ENCODE assay signal across 10 mouse cellular contexts in the genomic region with DNA sequence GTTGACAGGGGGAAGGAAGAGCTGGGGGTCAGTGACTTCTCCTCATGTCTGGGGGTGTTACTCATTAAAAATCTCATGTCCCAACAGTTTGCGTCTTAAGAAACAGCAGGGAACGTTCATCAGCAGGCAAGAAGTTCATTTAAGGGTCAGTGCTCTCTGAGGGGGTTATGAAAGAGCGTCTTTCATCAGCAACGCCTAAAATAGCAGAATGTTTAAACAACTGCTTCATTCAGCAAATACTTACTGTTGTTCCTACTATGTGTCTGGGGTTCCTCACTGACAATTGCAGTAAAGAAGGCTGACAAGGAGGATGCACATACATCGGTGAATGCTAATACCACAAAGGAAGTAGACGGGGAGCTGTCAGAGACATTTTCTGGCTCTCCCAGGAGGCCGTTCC.
DNase-seq lines count a peak whose midpoint lies in the region; ATAC-seq and TF ChIP-seq lines count a peak whose summit lies in the region.
"Had no signal": no experiment of that assay in that cellular context is flagged by ENCODE, and none has a peak within 500 bp of the region (broad histone marks: within the 10 kb centered on the region; RNA-seq: fewer than 3 reads in every experiment).

No protein-coding gene starts in this region.

- no peaks in the 10 kb centered on the region for H3K36me3 ChIP-seq in intestine, embryonic 14.5 days (ENCODE audit: control insufficient read depth, insufficient read depth, low read length)
- H3K36me3 ChIP-seq in intestine, postnatal 0 days (ENCODE audit: control insufficient read depth, insufficient read depth) = no peaks in the 10 kb centered on the region
- peaks cover 21% of the 10 kb centered on the region for H3K36me3 ChIP-seq in hindbrain, embryonic 13.5 days

- no peak for TF ChIP-seq CTCF in intestine, postnatal 0 days (IDR thresholded peaks at IDR 0.05; ENCODE audit: low read depth)

- DNase-seq in intestine, embryonic 14.5 days (ENCODE audit: low spot score) = no peak
- peak; percentile 31 for DNase-seq in kidney, postnatal 14 days
- no peak for DNase-seq in natural killer cell, adult 2 months (ENCODE audit: low spot score in 2 of 2)
- no peak for DNase-seq in thymus, postnatal 25 days

- 15% methylated on average over 7 of the region's 7 CpGs for WGBS in intestine, embryonic 14.5 days
- WGBS in intestine, postnatal 0 days = 32% methylated on average over 7 of the region's 7 CpGs
- 15% methylated on average over 7 of the region's 7 CpGs for WGBS in hindbrain, embryonic 13.5 days

- peak; percentile 69; the same call in 1 of the 2 replicates for ATAC-seq in intestine, embryonic 14.5 days (replicated peaks; ENCODE audit: low FRiP score, low TSS enrichment, low read depth)
- ATAC-seq in intestine, postnatal 0 days = no peak
- ATAC-seq in monocyte, adult 5-6 weeks (replicated peaks; ENCODE audit: insufficient number of reproducible peaks, low FRiP score, low TSS enrichment, poor library complexity, severe bottlenecking) = peak; percentile 96
- ATAC-seq in hindbrain, embryonic 13.5 days (ENCODE audit: low FRiP score) = no peak
- ATAC-seq: forebrain, embryonic 14.5 days had no signal

- peaks cover 20% of the 10 kb centered on the region for H3K4me1 ChIP-seq in intestine, embryonic 14.5 days (replicated peaks; ENCODE audit: control insufficient read depth, insufficient read depth, low read length)
- H3K4me1 ChIP-seq in intestine, postnatal 0 days (replicated peaks; ENCODE audit: control insufficient read depth, insufficient read depth, low read length) = no peaks in the 10 kb centered on the region
- H3K4me1 ChIP-seq in brown adipose tissue, adult 24 weeks (ENCODE audit: control insufficient read depth, insufficient read depth, insufficient read length, low read length) = peaks cover 2% of the 10 kb centered on the region; the same call in 1 of the 2 replicates
- no peaks in the 10 kb centered on the region; the same call in none of the 2 replicates for H3K4me1 ChIP-seq in hindbrain, embryonic 13.5 days (replicated peaks)

- H3K9me3 ChIP-seq in intestine, embryonic 14.5 days (ENCODE audit: control insufficient read depth, low read length) = no peaks in the 10 kb centered on the region
- no peaks in the 10 kb centered on the region for H3K9me3 ChIP-seq in intestine, postnatal 0 days (ENCODE audit: control insufficient read depth)
- no peaks in the 10 kb centered on the region for H3K9me3 ChIP-seq in hindbrain, embryonic 13.5 days
- H3K9me3 ChIP-seq: neural tube, embryonic 13.5 days had no signal

- H3K27ac ChIP-seq in intestine, embryonic 14.5 days (ENCODE audit: low read depth) = peak overlapping the region; percentile 81
- no peak overlapping the region; the same call in 1 of the 2 replicates for H3K27ac ChIP-seq in intestine, postnatal 0 days (ENCODE audit: low read depth, low read length)
- peak overlapping the region; percentile 49; the same call in 1 of the 2 replicates for H3K27ac ChIP-seq in brown adipose tissue, adult 24 weeks (replicated peaks; ENCODE audit: low read depth, low read length)
- no peak overlapping the region for H3K27ac ChIP-seq in hindbrain, embryonic 13.5 days
- H3K27ac ChIP-seq: neural tube, embryonic 13.5 days had no signal

- H3K27me3 ChIP-seq in intestine, embryonic 14.5 days (replicated peaks; ENCODE audit: control insufficient read depth, insufficient read depth, low read length) = no peaks in the 10 kb centered on the region
- no peaks in the 10 kb centered on the region for H3K27me3 ChIP-seq in intestine, postnatal 0 days (replicated peaks; ENCODE audit: control insufficient read depth, insufficient read depth, low read length)
- H3K27me3 ChIP-seq in hindbrain, embryonic 13.5 days = no peaks in the 10 kb centered on the region
- H3K27me3 ChIP-seq: neural tube, embryonic 13.5 days had no signal

- H3K9ac ChIP-seq in intestine, embryonic 14.5 days (ENCODE audit: low read length) = no peak overlapping the region
- no peak overlapping the region for H3K9ac ChIP-seq in intestine, postnatal 0 days (ENCODE audit: low read depth, low read length)
- no peak overlapping the region for H3K9ac ChIP-seq in hindbrain, embryonic 13.5 days
- H3K9ac ChIP-seq: neural tube, embryonic 13.5 days had no signal

- no peak overlapping the region for H3K4me2 ChIP-seq in intestine, embryonic 14.5 days (ENCODE audit: low read length)
- H3K4me2 ChIP-seq in intestine, postnatal 0 days (replicated peaks; ENCODE audit: low read depth) = no peak overlapping the region
- no peak overlapping the region for H3K4me2 ChIP-seq in hindbrain, embryonic 13.5 days
- H3K4me2 ChIP-seq: neural tube, embryonic 13.5 days had no signal

- H3K4me3 ChIP-seq in intestine, embryonic 14.5 days (ENCODE audit: low read depth, low read length) = no peak overlapping the region
- H3K4me3 ChIP-seq in intestine, postnatal 0 days (ENCODE audit: low read depth, low read length) = no peak overlapping the region
- H3K4me3 ChIP-seq in brown adipose tissue, adult 24 weeks (ENCODE audit: insufficient read depth, low read depth, low read length) = no peak overlapping the region
- no peak overlapping the region for H3K4me3 ChIP-seq in hindbrain, embryonic 13.5 days
- H3K4me3 ChIP-seq: neural tube, embryonic 13.5 days had no signal

Comparison
In these comparisons a context has a peak if more than half of its experiments do, and no peak if none do; other contexts are left out.
1. ATAC-seq: peak in intestine, embryonic 14.5 days (single experiment) and monocyte, adult 5-6 weeks (single experiment); none in intestine, postnatal 0 days (single experiment) and hindbrain, embryonic 13.5 days (single experiment).
2. H3K27ac ChIP-seq: peak in intestine, embryonic 14.5 days (single experiment) and brown adipose tissue, adult 24 weeks (single experiment); none in intestine, postnatal 0 days (single experiment) and hindbrain, embryonic 13.5 days (single experiment).